Mouse (Mus musculus) thymus, postnatal 0 days (tissue): ENCODE measurements around the gene Pcnp. TPM values are rescaled to one million over a fixed set of nuclear protein-coding genes. Genes with fewer than 3 reads are reported as not detected.
"Not testable (repeated sequence)": the region's sequence is repeated elsewhere in the genome, so short reads cannot be mapped to it uniquely, and the experiment has no call there.

Experiments
- DNase-seq: peaks from one replicate; pipeline ENCODE4 v3.0.0-alpha.2; 2015; ENCODE audit warnings: low spot score
- microRNA-seq: library from miRNA; unstranded; fragments of <30 nt; microRNA quantifications from one replicate; pipeline ENCODE4, GENCODE M21; 2016; ENCODE audit warnings: borderline number of aligned reads
- polyA plus RNA-seq: library from polyadenylated mRNA; unstranded; fragments of >200 nt; fragmentation: Nextera tagmentation; extraction: Ambion mirVana; gene quantifications from 2 replicates; pipeline ENCODE4 v1.2.1, GENCODE M21; 2015

Pcnp gene
- polyA plus RNA-seq, 1 experiment from 2014 or later, result 159 TPM

- no peak for DNase-seq
These were observed 57.6 kb downstream of the Pcnp start for GRCm38 (mm10) chr16:55971735-55972615.

GRCm38 (mm10) chr16:55970416-55970815, 59.1 kb downstream of the Pcnp start:
- no peak for DNase-seq

DNA sequence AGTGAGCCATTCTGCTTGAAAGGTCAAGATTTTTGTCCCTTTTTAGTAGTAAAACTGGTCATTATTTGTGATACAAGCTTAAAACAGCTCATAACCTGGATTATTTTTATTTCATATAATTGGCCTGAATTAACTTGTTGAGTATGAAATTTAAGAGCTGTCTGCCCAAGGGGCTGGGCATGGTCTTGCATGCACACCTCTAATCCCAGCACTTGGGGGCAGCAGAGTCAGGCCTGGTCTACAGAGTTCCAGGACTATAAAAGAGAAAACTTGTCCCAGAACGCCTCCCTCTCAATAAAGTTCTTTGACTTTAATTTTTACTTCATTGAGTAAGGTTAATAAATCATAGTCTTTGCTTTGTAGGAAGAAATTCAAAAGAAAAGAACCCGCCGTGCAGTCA, 60.4 kb downstream of the Pcnp start:
- peak; percentile 42 for DNase-seq

DNA sequence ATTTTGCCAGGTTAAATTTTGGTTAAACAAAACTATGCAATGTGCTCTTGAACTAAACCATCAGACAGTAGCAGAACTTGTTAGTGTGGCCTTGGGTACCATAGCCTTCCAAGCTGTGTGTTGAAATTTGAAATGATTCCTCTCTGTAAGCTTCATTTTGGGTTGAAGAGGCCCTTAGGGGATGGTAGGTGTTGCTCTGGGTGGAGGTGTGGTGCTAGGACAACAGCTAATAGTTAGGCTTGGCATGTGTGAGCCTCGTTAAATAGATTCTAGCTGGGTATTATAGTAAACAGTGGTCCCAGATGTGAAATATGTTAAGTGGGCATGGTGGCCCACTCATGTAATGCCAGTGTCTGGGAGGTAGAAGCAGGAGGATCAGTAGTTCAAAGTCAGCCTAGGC, 62.3 kb downstream of the Pcnp start:
- no peak for DNase-seq

DNA sequence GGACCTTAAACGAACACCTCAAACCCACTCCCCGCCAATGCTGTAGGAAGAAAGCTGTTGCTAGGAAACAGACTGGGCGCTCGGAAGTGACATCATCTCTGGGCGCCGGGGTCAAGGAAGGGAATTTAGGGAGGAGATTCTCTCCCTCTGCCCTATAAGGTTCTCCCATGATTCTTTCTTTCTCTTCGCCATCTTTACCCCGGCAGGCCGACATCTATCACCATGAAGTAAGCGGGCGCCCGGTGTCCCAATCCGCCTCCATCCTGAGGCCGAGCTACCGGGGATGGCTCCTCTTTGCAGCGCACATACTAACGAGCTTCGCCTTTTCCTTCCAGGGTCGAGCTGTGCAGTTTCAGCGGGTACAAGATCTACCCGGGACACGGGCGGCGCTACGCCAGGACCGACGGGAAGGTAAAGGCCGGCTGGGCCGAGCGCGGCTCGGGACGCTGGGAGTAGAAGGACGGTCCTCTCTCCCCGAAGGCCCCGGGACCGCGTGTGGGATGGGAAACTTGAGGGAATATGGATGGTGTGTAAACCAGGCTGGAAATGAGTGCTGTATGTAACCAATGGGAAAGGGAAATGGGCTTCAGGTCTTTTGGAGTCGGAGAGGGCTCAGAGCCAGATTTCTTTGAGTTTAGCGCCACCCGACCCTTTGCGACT, 63.2 kb downstream of the Pcnp start, which contains the start of gene Rpl24:
Gene Rpl24 (plus strand): TSS at position 64 of the 660 bp plus-strand sequence.
- peak; percentile 92 for DNase-seq

DNA sequence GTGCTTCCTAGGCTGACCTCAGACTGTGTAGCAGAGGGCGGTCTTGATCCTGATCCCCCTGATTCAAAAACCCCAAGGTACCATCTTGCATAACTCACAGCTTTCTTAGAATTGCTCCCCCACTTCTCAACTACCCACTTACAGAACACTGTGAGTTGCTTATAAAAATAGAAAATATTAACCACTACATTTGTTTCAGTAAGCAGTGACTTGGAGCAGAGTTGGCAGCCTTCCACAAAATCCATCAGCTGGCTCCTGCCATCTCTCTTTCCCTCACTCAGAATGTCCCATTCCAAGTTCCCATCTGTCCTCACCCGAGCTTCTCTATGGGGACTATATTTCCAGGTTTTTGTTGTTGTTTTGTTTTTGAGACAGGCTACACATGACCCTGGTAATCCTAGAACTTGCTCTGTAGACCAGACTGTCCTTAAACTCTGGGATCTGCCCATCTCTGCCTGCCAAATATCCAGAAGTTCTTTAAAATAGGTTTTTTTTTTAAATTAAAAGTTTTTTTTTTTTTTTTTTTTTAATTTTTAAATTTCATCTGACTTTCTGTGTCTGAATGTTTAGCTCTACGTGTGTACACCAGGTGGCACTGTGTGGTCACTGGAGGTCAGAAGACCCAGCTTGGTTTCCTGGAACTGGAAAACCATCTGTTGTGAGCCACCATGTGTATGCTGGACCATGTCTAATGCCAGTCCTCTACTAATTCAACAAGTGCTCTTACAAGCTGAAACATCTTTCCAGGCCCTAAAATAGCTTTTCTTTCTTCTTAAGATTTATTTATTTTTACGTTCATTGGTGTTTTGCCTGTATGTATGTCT, 65.2 kb downstream of the Pcnp start:
- DNase-seq, result peak; percentile 46

DNA sequence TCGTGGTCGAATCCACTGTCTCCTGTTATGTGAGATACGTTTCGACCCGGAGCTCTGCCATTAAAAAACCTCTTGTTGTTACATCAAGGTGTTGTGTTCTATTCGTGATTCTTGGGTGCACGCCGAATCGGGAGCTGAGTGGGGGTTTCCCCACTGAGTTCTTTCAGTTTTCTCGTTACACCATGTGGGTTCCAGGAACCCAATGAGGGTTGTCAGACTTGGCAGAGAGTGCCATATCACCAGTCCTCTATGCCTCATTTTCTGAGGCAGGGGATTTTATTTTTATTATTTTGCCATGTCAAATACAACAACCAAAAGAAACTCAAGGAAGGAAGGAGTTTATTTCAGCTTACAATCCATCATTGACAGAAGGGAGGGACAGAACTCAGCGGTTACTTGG, 66.5 kb downstream of the Pcnp start:
- DNase-seq, result not testable (repeated sequence)

Small RNA genes within 50 kb of the gene (microRNA-seq; reads per million reads assigned to microRNA genes)
- gene Gm24047, result not detected

Other genes starting within 250 kb of the Pcnp start
- 6.0 and 6.3 TPM in 2 replicates for gene Nfkbiz, start 190.8 kb downstream of the Pcnp start, polyA plus RNA-seq
- gene Nxpe3, start 134.5 kb downstream of the Pcnp start, polyA plus RNA-seq, result 1.8 and 2.2 TPM in 2 replicates
- gene Cep97, start 94.9 kb downstream of the Pcnp start, polyA plus RNA-seq, result 46.4 and 52.7 TPM in 2 replicates
- gene Rpl24, start 63.5 kb downstream of the Pcnp start, polyA plus RNA-seq, result 1,051 and 1,112 TPM in 2 replicates
- 15.6 and 20.2 TPM in 2 replicates for gene Zbtb11, start 55.9 kb downstream of the Pcnp start, polyA plus RNA-seq
- gene Trmt10c, start 8.1 kb upstream of the Pcnp start, polyA plus RNA-seq, result 40.1 and 41.0 TPM in 2 replicates
- gene Senp7, start 18.6 kb upstream of the Pcnp start, polyA plus RNA-seq, result 43.5 and 50.0 TPM in 2 replicates
- gene Impg2, start 174.6 kb upstream of the Pcnp start, polyA plus RNA-seq, result 0.25 and 0.37 TPM in 2 replicates